Mouse (Mus musculus): ENCODE measurements around the gene Olfr498. TPM values are rescaled to one million over a fixed set of nuclear protein-coding genes. Genes with fewer than 3 reads are reported as not detected.

Gene Olfr498
- total RNA-seq (2017), result not detected in 2 replicates

DNA sequence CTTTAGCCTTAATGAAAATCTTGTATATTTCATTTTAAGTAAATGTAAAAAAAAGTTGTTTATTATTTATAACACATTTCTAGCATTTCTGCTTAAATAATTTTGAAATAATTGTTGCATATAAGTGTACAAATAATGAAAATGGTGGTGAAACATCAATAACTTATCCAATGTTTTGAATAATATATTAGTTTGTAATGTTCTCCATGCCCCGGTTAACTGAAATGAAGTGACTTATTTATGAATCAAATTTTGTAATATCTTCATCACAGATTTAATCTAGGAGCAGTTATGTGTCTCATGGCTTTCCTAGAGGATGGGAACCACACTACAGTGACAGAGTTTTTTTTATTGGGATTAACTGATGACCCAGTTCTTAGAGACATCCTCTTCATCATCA, at the start of gene Olfr498:
TSS of gene Olfr498 (plus strand) at position 301 of the 400 bp plus-strand sequence.
- no peak for ATAC-seq (replicated peaks in 1 of 2; ENCODE audit: insufficient read depth in 1 of 2, low FRiP score in 2 of 2, low TSS enrichment in 1 of 2, low read depth in 1 of 2, poor library complexity in 2 of 2, severe bottlenecking in 2 of 2)

GRCm38 (mm10) chr7:108420121-108420520, 45.0 kb upstream of the Olfr498 start, which contains the start of gene Olfr497:
Gene Olfr497, plus strand, starts transcription at chr7:108420421.
- no peak for ATAC-seq (replicated peaks in 1 of 2; ENCODE audit: insufficient read depth in 1 of 2, low FRiP score in 2 of 2, low TSS enrichment in 1 of 2, low read depth in 1 of 2, poor library complexity in 2 of 2, severe bottlenecking in 2 of 2)

Other genes starting within 250 kb of the Olfr498 start
- gene Olfr488, start 207.0 kb upstream of the Olfr498 start, total RNA-seq (2017), result not detected in 2 replicates
- gene Olfr490, start 176.4 kb upstream of the Olfr498 start, total RNA-seq (2017), result not detected in 2 replicates
- not detected in 2 replicates for gene Olfr491, start 151.9 kb upstream of the Olfr498 start, total RNA-seq (2017)
- gene Olfr492, start 141.7 kb upstream of the Olfr498 start, total RNA-seq (2017), result not detected in 2 replicates
- gene Olfr493, start 118.3 kb upstream of the Olfr498 start, total RNA-seq (2017), result not detected in 2 replicates
- gene Olfr494, start 100.0 kb upstream of the Olfr498 start, total RNA-seq (2017), result not detected in 2 replicates
- gene Olfr495, start 72.2 kb upstream of the Olfr498 start, total RNA-seq (2017), result not detected in 2 replicates
- not detected in 2 replicates for gene Olfr497, start 44.9 kb upstream of the Olfr498 start, total RNA-seq (2017)
- gene Olfr502, start 59.7 kb downstream of the Olfr498 start, total RNA-seq (2017), result not detected in 2 replicates
- not detected in 2 replicates for gene Olfr503, start 79.2 kb downstream of the Olfr498 start, total RNA-seq (2017)
- gene Olfr504, start 100.5 kb downstream of the Olfr498 start, total RNA-seq (2017), result not detected in 2 replicates
- not detected in 2 replicates for gene Olfr506, start 145.5 kb downstream of the Olfr498 start, total RNA-seq (2017)
- gene Olfr507, start 156.5 kb downstream of the Olfr498 start, total RNA-seq (2017), result not detected in 2 replicates
- gene Olfr508, start 164.7 kb downstream of the Olfr498 start, total RNA-seq (2017), result not detected in 2 replicates
- gene Olfr509, start 186.6 kb downstream of the Olfr498 start, total RNA-seq (2017), result not detected in 2 replicates
- gene Olfr510, start 201.1 kb downstream of the Olfr498 start, total RNA-seq (2017), result not detected in 2 replicates
- not detected in 2 replicates for gene Olfr512, start 248.0 kb downstream of the Olfr498 start, total RNA-seq (2017)